Mouse (Mus musculus): ENCODE results near the gene Efs. TPM values are rescaled to one million over a fixed set of nuclear protein-coding genes. Genes with fewer than 3 reads are reported as not detected.

Efs gene
- polyA plus RNA-seq, 2 experiments: 58.9 to 117 TPM

DNA sequence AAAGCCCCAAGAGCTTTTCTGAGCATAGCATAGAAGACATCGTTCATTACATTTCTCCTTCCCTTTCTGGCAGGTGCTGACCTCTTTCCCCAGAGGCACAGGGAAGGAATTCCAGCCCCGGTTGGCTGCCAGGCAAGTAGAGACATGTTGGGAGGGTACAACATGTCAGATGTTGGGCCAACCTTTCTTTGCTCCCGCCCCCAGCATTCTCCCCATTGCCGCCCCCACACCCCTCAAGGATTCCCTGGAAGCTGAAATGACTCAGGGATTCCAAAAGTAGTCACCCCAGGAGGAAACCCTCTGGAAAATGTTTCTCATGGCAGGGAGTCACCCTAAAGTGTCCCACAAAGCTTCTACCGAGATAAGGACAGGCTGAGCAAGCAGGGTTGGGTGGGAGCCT is 3.9 kb upstream of the Efs start:
- Histone ChIP-seq H3K27ac (replicated peaks; ENCODE audit: low read depth, low read length) (no peak overlapping the region), H3K36me3 (ENCODE audit: control insufficient read depth, insufficient read depth, low read length) (no peaks in the 10 kb centered on the region), H3K4me3 (replicated peaks; ENCODE audit: low read length) (no peak overlapping the region), H3K4me2 (replicated peaks; ENCODE audit: low read depth, low read length, severe bottlenecking) (no peak overlapping the region), H3K9me3 (ENCODE audit: control insufficient read depth, low read length) (no peaks in the 10 kb centered on the region), H3K9ac (ENCODE audit: low read depth, low read length, severe bottlenecking) (no peak overlapping the region), H3K27me3 (ENCODE audit: control insufficient read depth, insufficient read depth, low read length) (no peaks in the 10 kb centered on the region), H3K4me1 (ENCODE audit: control insufficient read depth, insufficient read depth, low read length) (peaks cover 22% of the 10 kb centered on the region)
- no peak for DNase-seq (ENCODE audit: low spot score)
- no peak for TF ChIP-seq POLR2A (IDR thresholded peaks at IDR 0.05; ENCODE audit: borderline replicate concordance, extremely low read depth, insufficient read depth, insufficient read length)
- no peak for ATAC-seq (ENCODE audit: low FRiP score, low read depth)
- 67% methylated on average over 5 of the region's 5 CpGs for WGBS

DNA sequence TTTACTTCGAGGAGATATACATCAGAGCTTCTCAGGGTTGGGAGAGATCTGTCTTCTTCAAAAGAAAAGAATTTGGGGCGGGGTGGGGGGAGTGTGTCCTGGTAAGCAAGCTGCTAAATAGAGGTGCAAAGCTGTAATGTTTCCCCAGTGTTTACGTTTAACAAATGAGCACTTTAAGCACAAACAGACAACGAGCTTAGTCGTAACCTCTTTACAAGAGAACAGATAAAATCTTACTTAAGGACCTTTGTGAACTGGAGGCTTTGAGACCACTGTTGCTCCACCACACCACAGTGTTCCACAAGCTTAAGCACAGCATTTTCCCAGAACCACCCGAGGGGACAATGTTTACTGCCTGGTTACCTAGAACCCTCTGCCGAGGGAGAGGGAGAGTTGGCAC is 1.4 kb upstream of the Efs start:
- H3K27ac ChIP-seq (replicated peaks; ENCODE audit: low read depth, low read length): peak overlapping the region; percentile 100
- DNase-seq (ENCODE audit: low spot score): no peak
- no peak for TF ChIP-seq POLR2A (IDR thresholded peaks at IDR 0.05; ENCODE audit: borderline replicate concordance, extremely low read depth, insufficient read depth, insufficient read length)
- peaks cover 3% of the 10 kb centered on the region for H3K36me3 ChIP-seq (ENCODE audit: control insufficient read depth, insufficient read depth, low read length)
- peak overlapping the region; percentile 96 for H3K4me2 ChIP-seq (replicated peaks; ENCODE audit: low read depth, low read length, severe bottlenecking)
- H3K4me3 ChIP-seq (replicated peaks; ENCODE audit: low read length): peak overlapping the region; percentile 65
- H3K4me1 ChIP-seq (ENCODE audit: control insufficient read depth, insufficient read depth, low read length): peaks cover 26% of the 10 kb centered on the region
- 6% methylated on average over 7 of the region's 7 CpGs for WGBS
- H3K27me3 ChIP-seq (ENCODE audit: control insufficient read depth, insufficient read depth, low read length): no peaks in the 10 kb centered on the region
- H3K9ac ChIP-seq (ENCODE audit: low read depth, low read length, severe bottlenecking): peak overlapping the region; percentile 95
- no peaks in the 10 kb centered on the region for H3K9me3 ChIP-seq (ENCODE audit: control insufficient read depth, low read length)
- no peak for ATAC-seq (ENCODE audit: low FRiP score, low read depth)

GRCm38 (mm10) chr14:54926401-54927158 is 654 bp upstream of the Efs start:
- 2% methylated on average over 31 of the region's 58 CpGs for WGBS
- peak overlapping the region; percentile 96 for H3K4me2 ChIP-seq (replicated peaks; ENCODE audit: low read depth, low read length, severe bottlenecking)
- peak; percentile 54; the same call in 1 of the 2 replicates for TF ChIP-seq POLR2A (IDR thresholded peaks at IDR 0.05; ENCODE audit: borderline replicate concordance, extremely low read depth, insufficient read depth, insufficient read length)
- peak overlapping the region; percentile 100 for H3K27ac ChIP-seq (replicated peaks; ENCODE audit: low read depth, low read length)
- H3K4me1 ChIP-seq (ENCODE audit: control insufficient read depth, insufficient read depth, low read length): peaks cover 26% of the 10 kb centered on the region
- H3K9ac ChIP-seq (ENCODE audit: low read depth, low read length, severe bottlenecking): peak overlapping the region; percentile 95
- H3K27me3 ChIP-seq (ENCODE audit: control insufficient read depth, insufficient read depth, low read length): no peaks in the 10 kb centered on the region
- H3K4me3 ChIP-seq (replicated peaks; ENCODE audit: low read length): peak overlapping the region; percentile 65
- H3K36me3 ChIP-seq (ENCODE audit: control insufficient read depth, insufficient read depth, low read length): peaks cover 10% of the 10 kb centered on the region
- ATAC-seq (ENCODE audit: low FRiP score, low read depth): peak; percentile 84
- peaks cover under 1% of the 10 kb centered on the region; the same call in 1 of the 2 replicates for H3K9me3 ChIP-seq (ENCODE audit: control insufficient read depth, low read length)
- peak; percentile 89 for DNase-seq (ENCODE audit: low spot score)

DNA sequence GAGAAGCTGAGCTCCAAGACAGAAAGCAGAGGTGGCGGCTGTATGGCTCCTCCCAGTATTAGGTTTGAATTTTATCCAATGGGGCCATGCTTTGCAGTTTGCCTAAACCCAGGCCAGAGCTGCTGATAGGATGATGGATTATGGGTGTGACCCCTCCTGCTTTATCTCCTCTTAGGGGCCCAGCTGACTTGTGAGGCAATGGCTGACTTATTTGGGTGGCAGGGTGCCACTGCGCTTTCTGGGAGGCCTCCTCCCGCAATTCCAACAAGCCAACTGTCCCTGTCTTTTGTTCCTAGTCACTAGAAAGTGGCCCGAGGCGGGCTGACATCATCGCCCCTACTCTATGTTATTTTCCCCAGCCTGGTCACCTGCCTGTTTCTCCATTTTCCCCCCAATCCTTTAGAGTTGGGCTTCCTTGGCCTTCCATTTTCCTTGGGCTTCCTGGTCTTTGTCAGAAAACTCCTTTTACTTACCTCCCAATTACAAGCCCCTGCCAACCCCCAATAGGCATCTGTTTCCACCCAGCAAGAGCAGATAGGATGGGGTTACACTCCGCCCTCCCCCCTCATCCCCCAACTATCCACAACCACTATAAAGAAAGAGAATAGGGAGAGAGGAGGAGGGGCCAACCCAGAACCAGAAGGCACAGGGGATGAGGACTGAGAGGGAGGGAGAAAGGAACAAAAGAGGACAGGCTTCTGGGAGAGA is 1.1 kb downstream of the Efs start:
- peaks cover 22% of the 10 kb centered on the region for H3K4me1 ChIP-seq (ENCODE audit: control insufficient read depth, insufficient read depth, low read length)
- 10% methylated on average over 7 of the region's 7 CpGs for WGBS
- ATAC-seq (ENCODE audit: low FRiP score, low read depth): peak; percentile 56

DNA sequence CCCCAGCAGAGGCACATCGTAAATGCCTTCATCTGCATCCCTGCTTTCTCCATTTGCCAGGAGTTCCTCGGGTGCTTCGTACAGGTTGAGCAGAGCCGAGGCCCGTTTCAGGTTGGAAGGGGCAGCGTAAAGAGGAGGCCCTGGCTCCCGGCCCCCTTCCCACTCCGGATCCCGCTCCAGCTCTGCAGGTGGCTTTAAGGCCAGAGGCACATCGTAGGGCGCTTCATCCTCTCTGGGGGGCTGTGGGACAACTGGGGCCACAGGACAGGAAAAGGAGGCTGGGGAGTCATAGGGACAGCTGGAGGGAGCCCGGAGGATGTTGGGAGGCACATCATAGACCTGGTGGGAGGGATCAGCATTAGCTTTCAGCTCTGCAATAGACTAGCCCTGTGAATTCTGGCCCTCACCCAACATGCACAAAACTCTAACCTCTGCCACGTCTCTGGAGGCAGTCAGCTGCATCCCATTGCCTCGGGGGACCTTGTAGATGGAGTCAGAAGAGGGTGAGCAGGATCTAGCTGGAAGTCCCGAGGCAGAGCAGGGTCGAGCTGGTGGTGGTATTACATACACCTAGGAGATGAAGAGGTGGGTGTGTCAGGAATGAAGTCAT is 5.7 kb downstream of the Efs start:
- no peak overlapping the region for H3K27ac ChIP-seq (replicated peaks; ENCODE audit: low read depth, low read length)
- no peak overlapping the region for H3K4me3 ChIP-seq (replicated peaks; ENCODE audit: low read length)
- no peak for TF ChIP-seq POLR2A (IDR thresholded peaks at IDR 0.05; ENCODE audit: borderline replicate concordance, extremely low read depth, insufficient read depth, insufficient read length)
- no peak overlapping the region for H3K4me2 ChIP-seq (replicated peaks; ENCODE audit: low read depth, low read length, severe bottlenecking)
- DNase-seq (ENCODE audit: low spot score): no peak
- no peak overlapping the region for H3K9ac ChIP-seq (ENCODE audit: low read depth, low read length, severe bottlenecking)
- H3K36me3 ChIP-seq (ENCODE audit: control insufficient read depth, insufficient read depth, low read length): peaks cover 71% of the 10 kb centered on the region
- no peak for ATAC-seq (ENCODE audit: low FRiP score, low read depth)
- peaks cover 6% of the 10 kb centered on the region for H3K9me3 ChIP-seq (ENCODE audit: control insufficient read depth, low read length)
- H3K4me1 ChIP-seq (ENCODE audit: control insufficient read depth, insufficient read depth, low read length): peaks cover 12% of the 10 kb centered on the region
- WGBS: 89% methylated on average over 16 of the region's 16 CpGs
- H3K27me3 ChIP-seq (ENCODE audit: control insufficient read depth, insufficient read depth, low read length): no peaks in the 10 kb centered on the region

More for the DNA sequence above, 1.1 kb downstream of the Efs start:
- Histone ChIP-seq H3K9me3 (ENCODE audit: control insufficient read depth, low read length) (peaks cover 6% of the 10 kb centered on the region), H3K27ac (replicated peaks; ENCODE audit: low read depth, low read length) (peak overlapping the region; percentile 100), H3K36me3 (ENCODE audit: control insufficient read depth, insufficient read depth, low read length) (peaks cover 28% of the 10 kb centered on the region), H3K9ac (ENCODE audit: low read depth, low read length, severe bottlenecking) (peak overlapping the region; percentile 95), H3K27me3 (ENCODE audit: control insufficient read depth, insufficient read depth, low read length) (no peaks in the 10 kb centered on the region), H3K4me2 (replicated peaks; ENCODE audit: low read depth, low read length, severe bottlenecking) (peak overlapping the region; percentile 96), H3K4me3 (replicated peaks; ENCODE audit: low read length) (peak overlapping the region; percentile 65)
- TF ChIP-seq POLR2A (IDR thresholded peaks at IDR 0.05; ENCODE audit: borderline replicate concordance, extremely low read depth, insufficient read depth, insufficient read length): peak; percentile 25; the same call in 1 of the 2 replicates
- DNase-seq (ENCODE audit: low spot score): peak; percentile 91
